Mouse (Mus musculus) liver, adult 2 months (tissue): ENCODE data around the gene Slc35d1.

Experiments used
- CTCF ChIP-seq: fragments of 200-500 bp; IDR thresholded peaks from 2 replicates; pipeline ENCODE4 v1.5.1; 2011; ENCODE audit warnings: low read depth, low read length, control low read depth
- POLR2A ChIP-seq: fragments of 200-500 bp; IDR thresholded peaks from 2 replicates; pipeline ENCODE4 v1.6.1; 2011; ENCODE audit warnings: low read length, control low read depth; ENCODE audit not compliant: insufficient read depth; ENCODE audit errors: extremely low read depth

GRCm38 (mm10) chr4:103200046-103200445, 14.9 kb downstream of the Slc35d1 start:
- TF ChIP-seq CTCF (no peak), POLR2A (no peak)
